ENCODE assay signal across 23 mouse cellular contexts in the genomic region with DNA sequence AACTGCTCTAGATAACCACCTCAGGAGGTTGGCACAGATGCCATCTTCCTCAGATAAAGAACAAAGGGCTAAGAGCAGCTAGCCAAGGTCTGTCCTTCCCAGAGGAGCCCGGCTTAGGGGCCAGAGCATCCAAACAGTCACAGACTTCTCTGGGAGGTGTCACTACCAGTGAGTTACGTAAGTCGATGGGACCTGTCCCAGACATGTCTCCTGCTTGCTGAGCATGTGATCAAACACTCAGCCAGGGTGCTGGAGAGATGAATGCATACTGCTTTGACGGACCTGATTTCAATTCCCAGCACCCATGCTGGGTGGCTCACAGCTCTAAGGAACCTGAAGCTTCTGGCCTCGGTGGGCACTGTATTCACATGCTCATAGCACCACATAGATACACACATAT. TPM values are rescaled to one million over a fixed set of nuclear protein-coding genes. Genes with fewer than 3 reads are reported as not detected.
DNase-seq lines count a peak whose midpoint lies in the region; TF ChIP-seq lines count a peak whose summit lies in the region.
"Had no signal": no experiment of that assay in that cellular context is flagged by ENCODE, and none has a peak within 500 bp of the region (broad histone marks: within the 10 kb centered on the region; RNA-seq: fewer than 3 reads in every experiment).

No protein-coding gene starts in this region.

- TF ChIP-seq CTCF in ES-Bruce4 (IDR thresholded peaks at IDR 0.05; ENCODE audit: low read depth, low read length) = no peak

- TF ChIP-seq EP300 in ES-Bruce4 (IDR thresholded peaks at IDR 0.05; ENCODE audit: insufficient read depth, low read depth, low read length) = no peak

- no peak for TF ChIP-seq POLR2A in ES-Bruce4 (IDR thresholded peaks at IDR 0.05; ENCODE audit: insufficient read depth, low read length)

- peaks cover 90% of the 10 kb centered on the region for H3K36me3 ChIP-seq in heart, embryonic 10.5 days
- peaks cover 67% of the 10 kb centered on the region for H3K36me3 ChIP-seq in ES-Bruce4 (ENCODE audit: control insufficient read depth, insufficient read depth, low read length, poor library complexity, severe bottlenecking)

- no peaks in the 10 kb centered on the region for H3K27me3 ChIP-seq in heart, embryonic 10.5 days (ENCODE audit: insufficient read depth, poor library complexity, severe bottlenecking)
- H3K27me3 ChIP-seq in ES-Bruce4 (ENCODE audit: control insufficient read depth, insufficient read depth, low read length, poor library complexity, severe bottlenecking) = no peaks in the 10 kb centered on the region
- H3K27me3 ChIP-seq: hindbrain, embryonic 13.5 days; midbrain, embryonic 15.5 days; neural tube, embryonic 12.5 days had no signal

- H3K9ac ChIP-seq in ES-Bruce4 (ENCODE audit: low read depth, poor library complexity, severe bottlenecking) = no peak overlapping the region
- H3K9ac ChIP-seq: liver, postnatal 0 days; midbrain, embryonic 15.5 days; neural tube, embryonic 12.5 days had no signal

- no peaks in the 10 kb centered on the region for H3K9me3 ChIP-seq in heart, embryonic 10.5 days
- H3K9me3 ChIP-seq in ES-Bruce4 (replicated peaks; ENCODE audit: control insufficient read depth, insufficient read depth, low read length, poor library complexity, severe bottlenecking) = no peaks in the 10 kb centered on the region
- H3K9me3 ChIP-seq: embryonic facial prominence, embryonic 10.5 days; forebrain, embryonic 10.5 days; G1E; hindbrain, embryonic 13.5 days; limb, embryonic 10.5 days; midbrain, embryonic 15.5 days; neural tube, embryonic 12.5 days had no signal

- DNase-seq in cerebellum, adult 8-10 months = peak; percentile 22
- no peak for DNase-seq in cerebellum, postnatal 36 days
- peak; percentile 57 to 69 for DNase-seq in heart, adult 18-20 months
- DNase-seq in heart, embryonic 10.5 days (ENCODE audit: low spot score) = no peak
- DNase-seq in ZHBTc4 (ENCODE audit: low read depth, low spot score) = peak; percentile 63
- DNase-seq in embryo, embryonic 10 days (ENCODE audit: low spot score) = no peak
- DNase-seq in adrenal gland, adult 18-20 months (ENCODE audit: low spot score in 2 of 2) = no peak
- DNase-seq: kidney, adult 18-20 months; liver; liver, postnatal 0 days; right cerebral cortex, postnatal 14 days; spleen, adult 18-20 months had no signal

- no peak overlapping the region for H3K4me3 ChIP-seq in heart, embryonic 10.5 days
- H3K4me3 ChIP-seq in ES-Bruce4 (ENCODE audit: low read depth, low read length) = no peak overlapping the region
- H3K4me3 ChIP-seq: embryonic facial prominence, embryonic 10.5 days; forebrain, embryonic 10.5 days; hindbrain, embryonic 13.5 days; limb, embryonic 10.5 days; midbrain, embryonic 15.5 days; neural tube, embryonic 12.5 days had no signal

- H3K27ac ChIP-seq in heart, embryonic 10.5 days = no peak overlapping the region
- peak overlapping the region; percentile 41 for H3K27ac ChIP-seq in ES-Bruce4 (ENCODE audit: insufficient read depth, low read length)
- H3K27ac ChIP-seq: embryonic facial prominence, embryonic 10.5 days; forebrain, embryonic 10.5 days; hindbrain, embryonic 13.5 days; limb, embryonic 10.5 days; macrophage; midbrain, embryonic 15.5 days; neural tube, embryonic 12.5 days had no signal

- 85% methylated on average over 5 of the region's 5 CpGs for WGBS in heart, embryonic 10.5 days

- peaks cover 4% of the 10 kb centered on the region; the same call in 1 of the 2 replicates for H3K4me1 ChIP-seq in heart, embryonic 10.5 days
- H3K4me1 ChIP-seq in ES-Bruce4 (ENCODE audit: control insufficient read depth, insufficient read depth, low read length) = peaks cover 3% of the 10 kb centered on the region
- H3K4me1 ChIP-seq: embryonic facial prominence, embryonic 10.5 days; forebrain, embryonic 10.5 days; hindbrain, embryonic 13.5 days; limb, embryonic 10.5 days; midbrain, embryonic 15.5 days; neural tube, embryonic 12.5 days had no signal

RNA-seq across cellular contexts. Expression of a gene that starts 12.3 kb away (rescaled TPM):
- total RNA-seq in heart, adult 18-20 months (2021) = 10 to 100 TPM; 20.4 to 20.6 TPM
- 41.7 and 58.0 TPM in 2 replicates for polyA plus RNA-seq in heart, embryonic 10.5 days (2016; fragmentation: Nextera tagmentation; extraction: Ambion mirVana)
- polyA plus RNA-seq in ES-Bruce4 (2011; ENCODE audit: insufficient read depth, insufficient read length, low read depth, missing spikeins) = 143 and 149 TPM in 2 replicates
- total RNA-seq in adrenal gland, adult 18-20 months (2021) = 10 to 100 TPM; 54.1 to 61.1 TPM

RNA-seq across cellular contexts. Expression of a gene that starts 38.7 kb away (rescaled TPM):
- total RNA-seq in heart, adult 18-20 months (2021) = 100 to 1,000 TPM; 185 to 191 TPM
- 291 and 318 TPM in 2 replicates for polyA plus RNA-seq in heart, embryonic 10.5 days (2016; fragmentation: Nextera tagmentation; extraction: Ambion mirVana)
- 179 and 208 TPM in 2 replicates for polyA plus RNA-seq in ES-Bruce4 (2011; ENCODE audit: insufficient read depth, insufficient read length, low read depth, missing spikeins)
- 100 to 1,000 TPM; 144 to 155 TPM for total RNA-seq in adrenal gland, adult 18-20 months (2021)

RNA-seq across cellular contexts. Expression of a gene that starts 40.9 kb away (rescaled TPM):
- total RNA-seq in heart, adult 18-20 months (2021) = under 1 TPM; 0.50 to 0.80 TPM
- 0.49 and 0.73 TPM in 2 replicates for polyA plus RNA-seq in heart, embryonic 10.5 days (2016; fragmentation: Nextera tagmentation; extraction: Ambion mirVana)
- polyA plus RNA-seq in ES-Bruce4 (2011; ENCODE audit: insufficient read depth, insufficient read length, low read depth, missing spikeins) = not detected in 2 replicates
- total RNA-seq in adrenal gland, adult 18-20 months (2021) = 1 to 10 TPM in 1 of 2 experiments, under 1 TPM in 1; 0.86 to 1.1 TPM
- total RNA-seq: left cerebral cortex, adult 8-10 months had no signal
- polyA plus RNA-seq: forebrain, embryonic 16.5 days; G1E had no signal

Comparison
In these comparisons a context has a peak if more than half of its experiments do, and no peak if none do; other contexts are left out.
1. DNase-seq: peak in cerebellum, adult 8-10 months (single experiment), heart, adult 18-20 months (2 of 2) and ZHBTc4 (single experiment); none in cerebellum, postnatal 36 days (0 of 2), heart, embryonic 10.5 days (single experiment), embryo, embryonic 10 days (single experiment) and adrenal gland, adult 18-20 months (0 of 2).